Mouse (Mus musculus) gastrocnemius, adult 2 months (tissue): ENCODE results near the gene Rassf1. TPM values are rescaled to one million over a fixed set of nuclear protein-coding genes. Genes with fewer than 3 reads are reported as not detected.

Source experiments
- DNase-seq: peaks from one replicate; pipeline ENCODE4 v3.0.0; 2022
- H3K27ac ChIP-seq: fragments of 200-600 bp; 2 replicates; pipeline ENCODE4 v1.8.1; 2022; ENCODE audit warnings: mild to moderate bottlenecking
- H3K4me3 ChIP-seq: fragments of 200-600 bp; 2 replicates; pipeline ENCODE4 v1.8.1; 2022; ENCODE audit warnings: mild to moderate bottlenecking, moderate library complexity
- CTCF ChIP-seq: fragments of 200-600 bp; IDR thresholded peaks from 2 replicates; pipeline ENCODE4 v1.8.1; 2022; ENCODE audit warnings: antibody characterized with exemption, mild to moderate bottlenecking, moderate library complexity
- intact Hi-C: fragments of 180-260 bp; cut with DNase I; formaldehyde crosslinking; loops from one replicate; pipeline ENCODE4 v1.15.1; 2025
- total RNA-seq, 2 experiments: library from RNA; stranded (reverse); gene quantifications; 2 replicates each; pipeline ENCODE4 v1.2.3; 2021

The Rassf1 gene
- total RNA-seq, 2 experiments from 2014 or later: 14.0 to 14.3 TPM

GRCm38 (mm10) chr9:107579023-107579900 is 27.9 kb downstream of the Rassf1 start:
- H3K27ac ChIP-seq: peak overlapping the region; percentile 97
- intact Hi-C loops: no loop called here
- no peak for DNase-seq
- H3K4me3 ChIP-seq: peak overlapping the region; percentile 82
- no peak for TF ChIP-seq CTCF

DNA sequence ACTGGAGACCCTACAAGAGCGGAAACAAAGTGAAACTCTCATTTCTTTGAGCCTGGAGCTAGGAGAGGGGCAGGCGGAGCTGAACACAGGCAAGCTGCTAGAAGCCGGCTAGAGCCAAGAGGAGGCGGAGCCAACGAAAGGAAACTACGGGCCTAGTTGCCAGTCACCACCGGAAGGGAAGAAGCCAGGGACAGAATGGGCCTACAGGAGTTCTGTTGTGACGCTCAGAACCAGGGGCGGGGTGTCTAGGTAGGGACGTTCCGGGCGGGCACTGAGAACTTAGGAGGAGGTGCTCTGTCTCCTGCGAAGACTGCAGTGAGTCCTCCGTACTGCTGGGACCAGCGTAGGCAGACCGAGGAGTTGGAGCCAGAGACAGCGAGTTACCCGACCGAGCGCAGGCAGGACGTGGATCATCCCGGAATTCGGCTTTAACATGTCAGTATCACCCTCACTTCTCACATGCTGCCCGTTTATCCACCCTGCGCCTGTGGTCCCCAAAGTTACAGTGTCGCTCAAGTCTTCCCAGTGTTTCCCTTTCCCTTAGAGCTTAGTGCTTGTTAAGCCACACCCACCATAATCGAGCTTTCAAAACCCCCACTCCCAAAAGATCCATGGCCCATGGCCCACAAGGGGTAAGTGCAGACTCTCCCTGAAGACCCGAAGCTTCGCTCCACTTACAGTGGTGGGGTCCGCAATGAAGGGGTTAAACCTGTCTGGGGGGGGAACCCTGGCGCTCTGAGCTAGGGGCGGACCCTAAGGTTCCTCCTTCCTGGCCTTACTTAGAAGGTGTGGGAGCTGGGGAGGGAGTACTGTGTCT is 29.4 kb downstream of the Rassf1 start, which contains the start of gene Hyal3:
Hyal3 (plus strand) TSS at position 318 of the 817 bp plus-strand sequence.
- no peak for TF ChIP-seq CTCF
- peak within 1 kb of the TSS; percentile 97 for H3K27ac ChIP-seq
- intact Hi-C loops: no loop called here
- peak; percentile 93 for DNase-seq
- H3K4me3 ChIP-seq: peak within 1 kb of the TSS; percentile 82

GRCm38 (mm10) chr9:107581584-107581983 is 30.2 kb downstream of the Rassf1 start:
- TF ChIP-seq CTCF: no peak
- peak overlapping the region; percentile 97 for H3K27ac ChIP-seq
- intact Hi-C loops: no loop called here
- H3K4me3 ChIP-seq: peak overlapping the region; percentile 82
- DNase-seq: no peak

DNA sequence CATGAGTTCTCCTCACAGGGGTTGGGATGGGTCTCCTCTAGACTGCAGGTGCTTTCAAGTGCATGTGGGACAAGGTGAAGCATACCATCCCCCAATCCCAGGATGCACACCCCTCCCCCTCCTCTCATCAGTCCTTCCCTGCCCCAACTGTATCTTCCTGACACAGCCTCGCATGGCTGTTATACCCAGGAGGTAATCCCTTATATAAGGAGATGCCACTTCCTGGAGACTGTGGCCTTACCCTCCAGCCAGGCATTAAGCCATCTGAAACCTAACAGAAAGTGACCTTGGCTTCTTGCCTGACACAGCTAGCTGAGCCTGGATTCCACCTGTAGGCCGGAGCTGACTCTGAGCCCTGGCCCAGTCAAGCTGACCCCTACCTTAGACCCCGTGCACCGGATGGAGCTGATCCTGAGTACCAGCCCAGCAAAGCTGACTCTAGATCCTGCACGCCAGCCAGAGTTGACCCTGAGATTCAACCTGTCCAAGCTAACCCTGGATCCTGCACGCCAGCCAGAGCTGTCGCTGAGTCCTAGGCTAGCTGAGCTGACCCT is 31.2 kb downstream of the Rassf1 start:
- no peak for TF ChIP-seq CTCF
- no peak overlapping the region for H3K4me3 ChIP-seq
- intact Hi-C loops: no loop called here
- H3K27ac ChIP-seq: peak overlapping the region; percentile 28
- no peak for DNase-seq

DNA sequence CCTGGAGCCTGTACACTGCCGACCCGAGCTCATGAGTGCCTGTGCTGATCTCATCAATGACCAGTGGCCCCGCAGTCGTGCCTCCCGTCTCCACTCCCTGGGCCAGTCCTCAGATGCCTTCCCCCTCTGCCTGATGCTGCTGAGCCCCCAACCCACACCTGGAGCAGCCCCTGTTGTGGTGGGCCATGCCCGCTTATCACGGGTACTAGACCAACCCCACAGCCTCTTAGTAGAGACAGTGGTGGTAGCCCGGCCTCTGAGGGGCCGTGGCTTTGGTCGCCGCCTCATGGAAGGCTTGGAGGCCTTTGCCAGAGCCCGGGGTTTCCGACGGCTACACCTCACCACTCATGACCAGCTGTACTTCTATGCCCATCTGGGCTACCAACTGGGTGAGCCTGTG is 31.8 kb downstream of the Rassf1 start:
- Histone ChIP-seq H3K4me3 (no peak overlapping the region), H3K27ac (no peak overlapping the region)
- no peak for TF ChIP-seq CTCF
- intact Hi-C loops: no loop called here
- no peak for DNase-seq

- Histone ChIP-seq H3K4me3 (peak overlapping the region; percentile 98), H3K27ac (peak overlapping the region; percentile 96; the same call in 1 of the 2 replicates)
- intact Hi-C loops: no loop called here
- no peak for TF ChIP-seq CTCF
- DNase-seq: no peak
Measured at GRCm38 (mm10) chr9:107586504-107586903, 35.1 kb downstream of the Rassf1 start.

GRCm38 (mm10) chr9:107586974-107587832 is 35.8 kb downstream of the Rassf1 start, which contains the start of gene Ifrd2:
Gene Ifrd2, plus strand, starts transcription at chr9:107587642.
- Histone ChIP-seq H3K4me3 (peak within 1 kb of the TSS; percentile 98), H3K27ac (peak within 1 kb of the TSS; percentile 96)
- DNase-seq: peak; percentile 97
- TF ChIP-seq CTCF: no peak
- intact Hi-C loops: no loop called here

- no peak for TF ChIP-seq CTCF
- peak overlapping the region; percentile 96 for H3K27ac ChIP-seq
- intact Hi-C loops: no loop called here
- DNase-seq: peak; percentile 76
- H3K4me3 ChIP-seq: peak overlapping the region; percentile 98
Measured at GRCm38 (mm10) chr9:107587833-107588639, 36.7 kb downstream of the Rassf1 start.

DNA sequence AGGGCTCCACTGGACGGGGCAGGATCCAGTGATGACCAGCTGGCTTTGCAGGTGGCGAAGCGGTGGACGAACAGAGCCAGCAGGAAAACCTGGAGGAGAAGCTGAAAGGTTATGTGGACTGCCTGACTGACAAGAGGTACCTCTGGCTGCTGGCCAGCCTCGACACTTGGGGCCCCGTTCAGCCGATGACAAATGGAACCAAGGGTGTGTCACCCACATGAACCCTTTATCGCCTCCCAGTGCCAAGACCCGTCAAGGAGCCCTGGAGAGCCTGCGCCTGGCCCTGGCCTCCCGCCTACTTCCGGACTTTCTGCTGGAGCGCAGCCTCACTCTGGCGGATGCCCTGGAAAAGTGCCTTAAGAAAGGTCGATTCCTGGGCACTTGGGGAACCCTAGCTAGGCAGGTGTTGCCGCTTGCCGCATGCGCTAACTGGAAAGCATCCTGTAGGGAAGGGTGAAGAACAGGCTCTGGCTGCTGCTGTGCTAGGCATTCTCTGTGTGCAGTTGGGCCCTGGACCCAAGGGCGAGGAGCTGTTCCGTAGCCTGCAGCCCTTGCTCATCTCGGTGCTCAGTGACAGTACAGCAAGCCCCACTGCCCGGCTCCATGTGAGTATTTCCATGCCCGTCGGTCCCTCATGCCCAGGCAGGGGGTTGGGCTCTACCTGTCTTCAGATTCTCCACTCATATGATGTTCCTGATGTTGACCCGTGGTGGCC is 38.9 kb downstream of the Rassf1 start:
- peak; percentile 87 for DNase-seq

GRCm38 (mm10) chr9:107590773-107591060 is 39.4 kb downstream of the Rassf1 start:
- no peak for TF ChIP-seq CTCF
- DNase-seq: no peak
- peak overlapping the region; percentile 96 for H3K27ac ChIP-seq
- intact Hi-C loops: no loop called here
- peak overlapping the region; percentile 55 for H3K4me3 ChIP-seq

More for the DNA sequence above, 38.9 kb downstream of the Rassf1 start:
- intact Hi-C loops: no loop called here
- Histone ChIP-seq H3K4me3 (peak overlapping the region; percentile 55), H3K27ac (peak overlapping the region; percentile 96)
- no peak for TF ChIP-seq CTCF
